Mouse (Mus musculus) thymus, adult 2 months (tissue): ENCODE measurements around the gene Trim2. TPM values are rescaled to one million over a fixed set of nuclear protein-coding genes. Genes with fewer than 3 reads are reported as not detected.

ENCODE experiments used
- DNase-seq: peaks from one replicate; pipeline ENCODE4 v3.0.0; 2021
- H3K27ac ChIP-seq: fragments of 200-500 bp; 2 replicates; pipeline ENCODE4 v1.5.1; 2012; ENCODE audit warnings: low read length, control low read depth; ENCODE audit not compliant: control insufficient read depth, insufficient read depth
- H3K27me3 ChIP-seq: fragments of 200-500 bp; 2 replicates; pipeline ENCODE4 v1.6.1; 2012; ENCODE audit warnings: mild to moderate bottlenecking, low read length, moderate library complexity, mixed read lengths; ENCODE audit not compliant: control insufficient read depth, insufficient read depth
- H3K36me3 ChIP-seq: fragments of 200-500 bp; 2 replicates; pipeline ENCODE4 v1.6.1; 2012; ENCODE audit warnings: mild to moderate bottlenecking, low read length, moderate library complexity; ENCODE audit not compliant: control insufficient read depth, insufficient read depth
- H3K4me1 ChIP-seq: fragments of 200-500 bp; replicated peaks from 2 replicates; pipeline ENCODE4 v1.6.1; 2012; ENCODE audit warnings: low read length; ENCODE audit not compliant: control insufficient read depth, insufficient read depth
- H3K4me3 ChIP-seq: fragments of 200-500 bp; 2 replicates; pipeline ENCODE4 v1.5.1; 2012; ENCODE audit warnings: mild to moderate bottlenecking, low read length, control low read depth, moderate library complexity; ENCODE audit not compliant: control insufficient read depth, insufficient read depth
- CTCF ChIP-seq: fragments of 200-500 bp; IDR thresholded peaks from 2 replicates; pipeline ENCODE4 v1.5.1; 2012; ENCODE audit warnings: mild to moderate bottlenecking, control low read depth, low read length, moderate library complexity, borderline replicate concordance; ENCODE audit not compliant: control insufficient read depth, poor library complexity, insufficient read depth; ENCODE audit errors: extremely low read depth
- POLR2A ChIP-seq: fragments of 200-500 bp; IDR thresholded peaks from 2 replicates; pipeline ENCODE4 v1.6.1; 2012; ENCODE audit warnings: mild to moderate bottlenecking, low read length, control low read depth, moderate library complexity; ENCODE audit not compliant: control insufficient read depth, poor library complexity, insufficient read depth; ENCODE audit errors: extremely low read depth
- WGBS: fragments of 180-500 bp; shearing (Covaris S2); methylation state at CpG from one replicate; pipeline ENCODE4 v1.1.7; 2018; 5-methylcytosine and 5-hydroxymethylcytosine counted together
- polyA plus RNA-seq: library from polyadenylated mRNA; depleted of rRNA; stranded (reverse); fragments of >200 nt; gene quantifications from 2 replicates; pipeline ENCODE4 v1.2.3, GENCODE M21; 2012

The Trim2 gene
- polyA plus RNA-seq, 1 experiment = 4.2 TPM

DNA sequence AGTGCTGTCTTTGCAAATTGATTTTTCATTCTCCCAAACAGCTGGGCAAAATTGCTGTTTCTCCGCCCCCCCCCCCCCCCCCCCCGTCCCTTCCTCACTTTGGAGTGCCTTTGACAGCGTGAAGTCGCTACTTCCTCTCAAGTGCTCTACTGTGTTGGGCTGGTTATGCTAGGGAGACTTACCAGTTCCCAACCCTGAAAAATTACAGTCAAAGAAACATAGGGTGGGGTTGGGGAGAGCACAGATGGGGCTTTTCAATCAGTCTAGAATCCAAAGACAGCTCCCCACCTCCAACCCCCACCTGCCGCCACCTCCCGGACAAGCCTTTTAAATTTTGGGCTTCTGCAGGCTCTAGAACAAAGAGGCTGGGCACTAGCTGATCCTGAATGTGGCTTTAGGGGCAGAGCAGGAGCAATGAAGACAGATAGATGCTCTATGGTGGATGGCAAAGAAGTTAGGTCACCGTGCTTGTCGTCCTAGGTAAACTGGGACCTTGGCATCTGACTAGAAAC lies 46.6 kb downstream of the Trim2 start:
- Histone ChIP-seq H3K4me3 (peak overlapping the region; percentile 65), H3K36me3 (no peaks in the 10 kb centered on the region), H3K4me1 (peaks cover 2% of the 10 kb centered on the region; the same call in 1 of the 2 replicates), H3K27ac (no peak overlapping the region), H3K27me3 (peaks cover 4% of the 10 kb centered on the region; the same call in 1 of the 2 replicates)
- 6% methylated on average over 8 of the region's 8 CpGs for WGBS
- no peak for DNase-seq
- TF ChIP-seq POLR2A (no peak), CTCF (no peak)

GRCm38 (mm10) chr3:84259281-84260023 lies 47.2 kb downstream of the Trim2 start:
- Histone ChIP-seq H3K27ac (no peak overlapping the region), H3K36me3 (no peaks in the 10 kb centered on the region), H3K4me3 (peak overlapping the region; percentile 65), H3K27me3 (peaks cover 4% of the 10 kb centered on the region; the same call in 1 of the 2 replicates), H3K4me1 (peaks cover 2% of the 10 kb centered on the region; the same call in 1 of the 2 replicates)
- no peak for TF ChIP-seq CTCF
- TF ChIP-seq POLR2A = no peak
- WGBS = under 1% methylated on average over 74 of the region's 74 CpGs
- peak; percentile 62 for DNase-seq

DNA sequence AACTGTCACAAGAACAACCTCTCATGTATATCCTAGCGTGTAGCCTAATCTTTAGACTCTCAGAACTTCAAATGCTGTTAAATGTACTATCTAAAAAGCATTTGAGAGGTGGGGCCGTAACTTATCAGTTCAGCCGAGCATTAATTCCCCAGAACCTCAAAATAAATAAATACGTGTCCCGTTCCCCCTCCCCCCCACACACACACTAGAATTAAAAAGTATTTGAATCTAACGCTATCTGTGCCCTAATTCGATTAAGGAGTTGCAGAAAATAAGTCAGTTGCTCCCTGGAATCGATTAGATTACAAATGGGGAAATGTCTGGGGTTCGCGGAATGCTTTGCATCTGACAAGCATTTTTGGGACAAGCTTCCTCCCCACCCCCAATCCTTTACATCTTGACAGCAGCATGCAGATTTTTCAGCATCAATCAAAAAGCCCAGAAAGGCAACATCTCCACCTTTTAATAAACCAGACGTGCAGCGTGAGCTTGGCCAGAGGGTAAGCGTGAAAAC lies 48.1 kb downstream of the Trim2 start:
- H3K27me3 ChIP-seq = peaks cover 4% of the 10 kb centered on the region; the same call in 1 of the 2 replicates
- no peak for TF ChIP-seq CTCF
- TF ChIP-seq POLR2A = no peak
- H3K36me3 ChIP-seq = no peaks in the 10 kb centered on the region
- DNase-seq = no peak
- peaks cover 2% of the 10 kb centered on the region; the same call in 1 of the 2 replicates for H3K4me1 ChIP-seq
- H3K27ac ChIP-seq = no peak overlapping the region
- no peak overlapping the region for H3K4me3 ChIP-seq
- 56% methylated on average over 13 of the region's 13 CpGs for WGBS

DNA sequence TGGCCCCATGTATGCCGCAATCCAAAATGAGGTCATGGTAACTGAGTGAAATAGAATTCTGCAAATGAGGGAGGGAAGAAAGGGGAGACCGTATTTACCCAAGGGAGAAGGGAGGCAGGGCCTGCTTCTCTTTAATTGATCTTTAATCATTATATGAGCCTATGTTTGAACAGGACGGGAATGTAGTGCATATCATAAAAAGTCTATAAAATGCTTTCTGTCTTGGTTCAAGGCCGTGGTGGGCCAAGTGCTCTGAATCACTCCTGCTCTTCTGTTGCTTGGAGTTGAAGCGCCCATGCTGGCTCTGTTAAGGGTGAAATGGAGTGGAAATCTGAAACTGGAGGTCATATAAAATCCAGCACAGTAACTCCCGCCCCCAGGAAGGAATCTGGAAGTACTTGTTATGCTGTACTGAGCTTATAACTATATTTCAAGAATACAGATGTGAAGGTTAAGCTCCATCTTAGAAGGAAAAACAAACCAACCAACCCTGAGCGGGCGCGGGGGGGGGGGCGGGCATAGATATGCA lies 48.6 kb downstream of the Trim2 start:
- no peak for TF ChIP-seq POLR2A
- no peak for TF ChIP-seq CTCF
- peaks cover 2% of the 10 kb centered on the region; the same call in 1 of the 2 replicates for H3K4me1 ChIP-seq
- no peak overlapping the region for H3K27ac ChIP-seq
- DNase-seq = no peak
- WGBS = 90% methylated on average over 10 of the region's 10 CpGs
- peaks cover 4% of the 10 kb centered on the region; the same call in 1 of the 2 replicates for H3K27me3 ChIP-seq
- H3K4me3 ChIP-seq = no peak overlapping the region
- no peaks in the 10 kb centered on the region for H3K36me3 ChIP-seq

GRCm38 (mm10) chr3:84254520-84254878 lies 52.2 kb downstream of the Trim2 start:
- DNase-seq = no peak
- peaks cover 4% of the 10 kb centered on the region; the same call in 1 of the 2 replicates for H3K27me3 ChIP-seq
- H3K36me3 ChIP-seq = no peaks in the 10 kb centered on the region
- H3K27ac ChIP-seq = no peak overlapping the region
- 93% methylated on average over 2 of the region's 2 CpGs for WGBS
- no peak overlapping the region for H3K4me3 ChIP-seq
- H3K4me1 ChIP-seq = no peaks in the 10 kb centered on the region
- no peak for TF ChIP-seq CTCF
- no peak for TF ChIP-seq POLR2A

GRCm38 (mm10) chr3:84253655-84254519 lies 52.8 kb downstream of the Trim2 start:
- WGBS = 93% methylated on average over 9 of the region's 9 CpGs
- no peak for DNase-seq
- no peaks in the 10 kb centered on the region for H3K27me3 ChIP-seq
- no peaks in the 10 kb centered on the region for H3K4me1 ChIP-seq
- no peaks in the 10 kb centered on the region for H3K36me3 ChIP-seq
- TF ChIP-seq POLR2A (no peak), CTCF (no peak)
- H3K27ac ChIP-seq = no peak overlapping the region
- H3K4me3 ChIP-seq = no peak overlapping the region
